Mouse (Mus musculus): ENCODE results near the gene Dcaf4. TPM values are rescaled to one million over a fixed set of nuclear protein-coding genes. Genes with fewer than 3 reads are reported as not detected.
A peak's percentile ranks its signal among the peaks of the same experiment; 100 is the strongest.

Dcaf4 gene
- polyA plus RNA-seq, 1 experiment = not detected

GRCm38 (mm10) chr12:83506543-83506942 is 13.7 kb upstream of the Dcaf4 start:
- no peak overlapping the region for H3K4me3 ChIP-seq (ENCODE audit: insufficient read depth, low read depth, low read length)
- H3K27ac ChIP-seq (ENCODE audit: insufficient read depth, low read depth, low read length) = no peak overlapping the region
- 89% methylated on average over 10 of the region's 10 CpGs for WGBS
- H3K4me1 ChIP-seq (ENCODE audit: control insufficient read depth, insufficient read depth, low read length) = no peaks in the 10 kb centered on the region
- no peak for TF ChIP-seq CTCF (IDR thresholded peaks at IDR 0.05; ENCODE audit: insufficient read depth, low read depth, low read length)
- TF ChIP-seq POLR2A (IDR thresholded peaks at IDR 0.05; ENCODE audit: insufficient read depth, low read depth, low read length) = no peak

GRCm38 (mm10) chr12:83510586-83510985 is 9.7 kb upstream of the Dcaf4 start:
- 80% methylated on average over 5 of the region's 5 CpGs for WGBS
- no peak overlapping the region for H3K4me3 ChIP-seq (ENCODE audit: insufficient read depth, low read depth, low read length)
- no peak overlapping the region for H3K27ac ChIP-seq (ENCODE audit: insufficient read depth, low read depth, low read length)
- peaks cover 12% of the 10 kb centered on the region for H3K4me1 ChIP-seq (ENCODE audit: control insufficient read depth, insufficient read depth, low read length)
- TF ChIP-seq POLR2A (IDR thresholded peaks at IDR 0.05; ENCODE audit: insufficient read depth, low read depth, low read length) = no peak

- peak overlapping the region; percentile 85 for H3K27ac ChIP-seq (ENCODE audit: insufficient read depth, low read depth, low read length)
- no peak overlapping the region for H3K4me3 ChIP-seq (ENCODE audit: insufficient read depth, low read depth, low read length)
- TF ChIP-seq CTCF (IDR thresholded peaks at IDR 0.05; ENCODE audit: insufficient read depth, low read depth, low read length) (no peak), POLR2A (IDR thresholded peaks at IDR 0.05; ENCODE audit: insufficient read depth, low read depth, low read length) (no peak)
- WGBS = 4% methylated on average over 4 of the region's 4 CpGs
- H3K4me1 ChIP-seq (ENCODE audit: control insufficient read depth, insufficient read depth, low read length) = peaks cover 12% of the 10 kb centered on the region
These were observed 7.5 kb upstream of the Dcaf4 start for GRCm38 (mm10) chr12:83512783-83513182.

- TF ChIP-seq POLR2A (IDR thresholded peaks at IDR 0.05; ENCODE audit: insufficient read depth, low read depth, low read length) (no peak), CTCF (IDR thresholded peaks at IDR 0.05; ENCODE audit: insufficient read depth, low read depth, low read length) (no peak)
- 13% methylated on average over 5 of the region's 5 CpGs for WGBS
- Histone ChIP-seq H3K4me3 (ENCODE audit: insufficient read depth, low read depth, low read length) (no peak overlapping the region), H3K4me1 (ENCODE audit: control insufficient read depth, insufficient read depth, low read length) (peaks cover 12% of the 10 kb centered on the region), H3K27ac (ENCODE audit: insufficient read depth, low read depth, low read length) (peak overlapping the region; percentile 85; the same call in 1 of the 2 replicates)
These were observed 7.1 kb upstream of the Dcaf4 start for GRCm38 (mm10) chr12:83513185-83513584.

- Histone ChIP-seq H3K4me3 (ENCODE audit: insufficient read depth, low read depth, low read length) (no peak overlapping the region), H3K27ac (ENCODE audit: insufficient read depth, low read depth, low read length) (no peak overlapping the region), H3K4me1 (ENCODE audit: control insufficient read depth, insufficient read depth, low read length) (peaks cover 12% of the 10 kb centered on the region)
- 44% methylated on average over 4 of the region's 4 CpGs for WGBS
- no peak for TF ChIP-seq CTCF (IDR thresholded peaks at IDR 0.05; ENCODE audit: insufficient read depth, low read depth, low read length)
- no peak for TF ChIP-seq POLR2A (IDR thresholded peaks at IDR 0.05; ENCODE audit: insufficient read depth, low read depth, low read length)
These were observed 6.0 kb upstream of the Dcaf4 start for GRCm38 (mm10) chr12:83514216-83514615.

- H3K4me3 ChIP-seq (ENCODE audit: insufficient read depth, low read depth, low read length) = no peak overlapping the region
- H3K4me1 ChIP-seq (ENCODE audit: control insufficient read depth, insufficient read depth, low read length) = peaks cover 21% of the 10 kb centered on the region
- H3K27ac ChIP-seq (ENCODE audit: insufficient read depth, low read depth, low read length) = no peak overlapping the region
- WGBS = 90% methylated on average over 3 of the region's 3 CpGs
- TF ChIP-seq POLR2A (IDR thresholded peaks at IDR 0.05; ENCODE audit: insufficient read depth, low read depth, low read length) (no peak), CTCF (IDR thresholded peaks at IDR 0.05; ENCODE audit: insufficient read depth, low read depth, low read length) (no peak)
These were observed 2.7 kb upstream of the Dcaf4 start for GRCm38 (mm10) chr12:83517580-83517979.

GRCm38 (mm10) chr12:83521083-83521482 is 817 bp downstream of the Dcaf4 start:
- H3K27ac ChIP-seq (ENCODE audit: insufficient read depth, low read depth, low read length) = no peak overlapping the region
- TF ChIP-seq POLR2A (IDR thresholded peaks at IDR 0.05; ENCODE audit: insufficient read depth, low read depth, low read length) (no peak), CTCF (IDR thresholded peaks at IDR 0.05; ENCODE audit: insufficient read depth, low read depth, low read length) (no peak)
- peaks cover 26% of the 10 kb centered on the region for H3K4me1 ChIP-seq (ENCODE audit: control insufficient read depth, insufficient read depth, low read length)
- H3K4me3 ChIP-seq (ENCODE audit: insufficient read depth, low read depth, low read length) = peak overlapping the region; percentile 96; the same call in 1 of the 2 replicates
- 46% methylated on average over 8 of the region's 8 CpGs for whole genome bisulfite sequencing

- Histone ChIP-seq H3K4me1 (ENCODE audit: control insufficient read depth, insufficient read depth, low read length) (peaks cover 33% of the 10 kb centered on the region), H3K27ac (ENCODE audit: insufficient read depth, low read depth, low read length) (no peak overlapping the region), H3K4me3 (ENCODE audit: insufficient read depth, low read depth, low read length) (no peak overlapping the region)
- 48% methylated on average over 6 of the region's 6 CpGs for WGBS
- TF ChIP-seq CTCF (IDR thresholded peaks at IDR 0.05; ENCODE audit: insufficient read depth, low read depth, low read length) (no peak), POLR2A (IDR thresholded peaks at IDR 0.05; ENCODE audit: insufficient read depth, low read depth, low read length) (no peak)
These were observed 2.8 kb downstream of the Dcaf4 start for GRCm38 (mm10) chr12:83523056-83523455.

- WGBS = 73% methylated on average over 4 of the region's 4 CpGs
- Histone ChIP-seq H3K4me1 (ENCODE audit: control insufficient read depth, insufficient read depth, low read length) (peaks cover 33% of the 10 kb centered on the region), H3K27ac (ENCODE audit: insufficient read depth, low read depth, low read length) (no peak overlapping the region), H3K4me3 (ENCODE audit: insufficient read depth, low read depth, low read length) (no peak overlapping the region)
- TF ChIP-seq POLR2A (IDR thresholded peaks at IDR 0.05; ENCODE audit: insufficient read depth, low read depth, low read length) = no peak
- no peak for TF ChIP-seq CTCF (IDR thresholded peaks at IDR 0.05; ENCODE audit: insufficient read depth, low read depth, low read length)
These were observed 3.6 kb downstream of the Dcaf4 start for GRCm38 (mm10) chr12:83523892-83524291.

GRCm38 (mm10) chr12:83524329-83524728 is 4.1 kb downstream of the Dcaf4 start:
- TF ChIP-seq CTCF (IDR thresholded peaks at IDR 0.05; ENCODE audit: insufficient read depth, low read depth, low read length) = no peak
- TF ChIP-seq POLR2A (IDR thresholded peaks at IDR 0.05; ENCODE audit: insufficient read depth, low read depth, low read length) = no peak
- 59% methylated on average over 5 of the region's 5 CpGs for WGBS

More at GRCm38 (mm10) chr12:83524329-83524728, 4.1 kb downstream of the Dcaf4 start:
- Histone ChIP-seq H3K4me1 (ENCODE audit: control insufficient read depth, insufficient read depth, low read length) (peaks cover 33% of the 10 kb centered on the region), H3K27ac (ENCODE audit: insufficient read depth, low read depth, low read length) (no peak overlapping the region), H3K4me3 (ENCODE audit: insufficient read depth, low read depth, low read length) (no peak overlapping the region)

Data from olfactory bulb, adult 2 months (tissue).